Mouse (Mus musculus) E14TG2a.4 (cell line): ENCODE results near the gene Rtp3.

Experiments
- H3K27me3 ChIP-seq: 2 replicates; pipeline ENCODE4 v1.6.1; 2014; ENCODE audit warnings: low read length, control low read depth; ENCODE audit not compliant: insufficient read depth
- H3K36me3 ChIP-seq: 2 replicates; pipeline ENCODE4 v1.6.1; 2014; ENCODE audit warnings: low read length, control low read depth; ENCODE audit not compliant: insufficient read depth
- H3K4me1 ChIP-seq: replicated peaks from 2 replicates; pipeline ENCODE4 v1.6.1; 2014; ENCODE audit warnings: low read depth, low read length, control low read depth
- H3K4me3 ChIP-seq: replicated peaks from 2 replicates; pipeline ENCODE4 v1.5.1; 2014; ENCODE audit warnings: mild to moderate bottlenecking, low read length
- H3K9me3 ChIP-seq: 2 replicates; pipeline ENCODE4 v1.6.1; 2014; ENCODE audit warnings: low read length, control low read depth
- CTCF ChIP-seq: conservative IDR thresholded peaks from 2 replicates; pipeline ENCODE4 v1.5.1; 2014; ENCODE audit warnings: low read length
- NANOG ChIP-seq: IDR thresholded peaks from 2 replicates; pipeline ENCODE4 v1.6.1; 2014; ENCODE audit warnings: borderline replicate concordance, low read length, mixed read lengths
- POU5F1 ChIP-seq: IDR thresholded peaks from 2 replicates; pipeline ENCODE4 v1.6.1; 2014; ENCODE audit warnings: low read length, borderline replicate concordance

Rtp3 gene

GRCm38 (mm10) chr9:110953550-110954461, 36.6 kb downstream of the Rtp3 start:
- H3K27me3 ChIP-seq, result no peaks in the 10 kb centered on the region
- peaks cover 87% of the 10 kb centered on the region for H3K4me1 ChIP-seq
- peak; percentile 32 for TF ChIP-seq CTCF
- no peak for TF ChIP-seq POU5F1
- H3K36me3 ChIP-seq, result peaks cover 9% of the 10 kb centered on the region; the same call in 1 of the 2 replicates
- H3K9me3 ChIP-seq, result no peaks in the 10 kb centered on the region
- peak overlapping the region; percentile 83 for H3K4me3 ChIP-seq

GRCm38 (mm10) chr9:110952931-110953549, 37.3 kb downstream of the Rtp3 start:
- Histone ChIP-seq H3K4me1 (peaks cover 81% of the 10 kb centered on the region), H3K27me3 (no peaks in the 10 kb centered on the region), H3K36me3 (peaks cover 2% of the 10 kb centered on the region; the same call in 1 of the 2 replicates), H3K9me3 (no peaks in the 10 kb centered on the region), H3K4me3 (peak overlapping the region; percentile 83)
- TF ChIP-seq NANOG (peak; percentile 49; the same call in 1 of the 2 replicates), CTCF (no peak), POU5F1 (no peak)

- H3K27me3 ChIP-seq, result no peaks in the 10 kb centered on the region
- peak overlapping the region; percentile 83 for H3K4me3 ChIP-seq
- H3K4me1 ChIP-seq, result peaks cover 76% of the 10 kb centered on the region
- H3K36me3 ChIP-seq, result no peaks in the 10 kb centered on the region
- TF ChIP-seq NANOG (no peak), POU5F1 (no peak), CTCF (no peak)
- H3K9me3 ChIP-seq, result no peaks in the 10 kb centered on the region
These were observed 38.0 kb downstream of the Rtp3 start for GRCm38 (mm10) chr9:110952398-110952797.

- H3K4me3 ChIP-seq, result peak overlapping the region; percentile 83
- peaks cover 72% of the 10 kb centered on the region for H3K4me1 ChIP-seq
- H3K36me3 ChIP-seq, result no peaks in the 10 kb centered on the region
- TF ChIP-seq NANOG, result no peak
- TF ChIP-seq POU5F1, result no peak
- TF ChIP-seq CTCF, result no peak
- no peaks in the 10 kb centered on the region for H3K9me3 ChIP-seq
- H3K27me3 ChIP-seq, result no peaks in the 10 kb centered on the region
These were observed 38.5 kb downstream of the Rtp3 start for GRCm38 (mm10) chr9:110951866-110952265.

GRCm38 (mm10) chr9:110951397-110951796, 39.0 kb downstream of the Rtp3 start, which contains the start of gene Lrrc2:
Gene Lrrc2 (plus strand): TSS chr9:110951545.
- TF ChIP-seq NANOG (peak; percentile 81), POU5F1 (no peak)
- no peaks in the 10 kb centered on the region for H3K9me3 ChIP-seq
- H3K36me3 ChIP-seq, result no peaks in the 10 kb centered on the region
- H3K4me3 ChIP-seq, result peak within 1 kb of the TSS; percentile 83
- peaks cover 67% of the 10 kb centered on the region for H3K4me1 ChIP-seq
- no peaks in the 10 kb centered on the region for H3K27me3 ChIP-seq

GRCm38 (mm10) chr9:110950109-110950508, 40.3 kb downstream of the Rtp3 start:
- H3K4me1 ChIP-seq, result peaks cover 54% of the 10 kb centered on the region
- no peaks in the 10 kb centered on the region for H3K9me3 ChIP-seq
- H3K27me3 ChIP-seq, result no peaks in the 10 kb centered on the region
- H3K36me3 ChIP-seq, result no peaks in the 10 kb centered on the region
- TF ChIP-seq NANOG, result no peak
- TF ChIP-seq POU5F1, result no peak
- no peak for TF ChIP-seq CTCF
- H3K4me3 ChIP-seq, result 0 out of 2 replicates have a peak overlapping the region, but pooled peaks have one; percentile 35

GRCm38 (mm10) chr9:110948813-110949310, 41.5 kb downstream of the Rtp3 start:
- TF ChIP-seq POU5F1, result no peak
- TF ChIP-seq NANOG, result no peak
- TF ChIP-seq CTCF, result no peak

GRCm38 (mm10) chr9:110947900-110948299, 42.5 kb downstream of the Rtp3 start:
- Histone ChIP-seq H3K4me3 (peak overlapping the region; percentile 63), H3K4me1 (peaks cover 39% of the 10 kb centered on the region), H3K9me3 (no peaks in the 10 kb centered on the region), H3K36me3 (peaks cover 19% of the 10 kb centered on the region), H3K27me3 (no peaks in the 10 kb centered on the region)
- TF ChIP-seq CTCF (no peak), NANOG (peak; percentile 86)

More at GRCm38 (mm10) chr9:110948813-110949310, 41.5 kb downstream of the Rtp3 start:
- H3K4me1 ChIP-seq, result peaks cover 42% of the 10 kb centered on the region
- H3K9me3 ChIP-seq, result no peaks in the 10 kb centered on the region
- H3K27me3 ChIP-seq, result no peaks in the 10 kb centered on the region
- peaks cover 10% of the 10 kb centered on the region for H3K36me3 ChIP-seq
- H3K4me3 ChIP-seq, result peak overlapping the region; percentile 21
